Mouse (Mus musculus) gastrocnemius, adult 18-20 months (tissue): ENCODE data around the gene Prelid3b. TPM values are rescaled to one million over a fixed set of nuclear protein-coding genes. Genes with fewer than 3 reads are reported as not detected.
A peak's percentile ranks its signal among the peaks of the same experiment; 100 is the strongest.

Experiments
- DNase-seq: peaks from one replicate; pipeline ENCODE4 v3.0.0; 2021; ENCODE audit warnings: low spot score
- long read RNA-seq, 2 experiments: library from polyadenylated mRNA; stranded (forward); transcript quantifications; one replicate each; pipeline ENCODE4 v2.0.0; 2021
- total RNA-seq, 2 experiments: library from RNA; stranded (reverse); gene quantifications; 2 replicates each; pipeline ENCODE4 v1.2.3; 2021

The Prelid3b gene
- total RNA-seq, result 10 to 100 TPM; 37.8 to 47.2 TPM
- long read RNA-seq, experiment 1, transcript Prelid3b-201 (6 exons, 1,553 nt), result major isoform, 94 of 101 reads
- long read RNA-seq, experiment 1, partial matches to known transcripts, result 2 of 101 reads
- long read RNA-seq, experiment 1, other reads (novel, unspliced or antisense), result 5 of 101 reads
- long read RNA-seq, experiment 2, transcript Prelid3b-201 (6 exons, 1,553 nt), result major isoform, 60 of 67 reads
- long read RNA-seq, experiment 2, partial matches to known transcripts, result 1 of 67 reads
- long read RNA-seq, experiment 2, other reads (novel, unspliced or antisense), result 6 of 67 reads

- DNase-seq, result peak; percentile 99
Observed at GRCm38 (mm10) chr2:174472818-174473549, at the start of gene Prelid3b. Gene Prelid3b (minus strand): TSS chr2:174473081.

GRCm38 (mm10) chr2:174522134-174522533 is 49.3 kb upstream of the Prelid3b start:
- no peak for DNase-seq

- no peak for DNase-seq
Observed at GRCm38 (mm10) chr2:174517141-174518079, 44.5 kb upstream of the Prelid3b start.

- no peak for DNase-seq
Observed at GRCm38 (mm10) chr2:174514887-174515286, 42.0 kb upstream of the Prelid3b start.

- no peak for DNase-seq
Observed at GRCm38 (mm10) chr2:174513827-174514226, 40.9 kb upstream of the Prelid3b start.

GRCm38 (mm10) chr2:174509825-174510224 is 36.9 kb upstream of the Prelid3b start:
- no peak for DNase-seq

GRCm38 (mm10) chr2:174507998-174508397 is 35.1 kb upstream of the Prelid3b start:
- DNase-seq, result no peak

- DNase-seq, result no peak
Observed at GRCm38 (mm10) chr2:174502831-174503460, 30.1 kb upstream of the Prelid3b start.

- DNase-seq, result no peak
Observed at GRCm38 (mm10) chr2:174502321-174502720, 29.4 kb upstream of the Prelid3b start.

- DNase-seq, result no peak
Observed at GRCm38 (mm10) chr2:174501517-174501916, 28.6 kb upstream of the Prelid3b start.

- no peak for DNase-seq
Observed at GRCm38 (mm10) chr2:174500814-174501503, 28.1 kb upstream of the Prelid3b start.

GRCm38 (mm10) chr2:174492858-174493257 is 20.0 kb upstream of the Prelid3b start:
- no peak for DNase-seq

GRCm38 (mm10) chr2:174487005-174487404 is 14.1 kb upstream of the Prelid3b start:
- DNase-seq, result no peak

GRCm38 (mm10) chr2:174478746-174479145 is 5.9 kb upstream of the Prelid3b start:
- no peak for DNase-seq

- DNase-seq, result no peak
Observed at GRCm38 (mm10) chr2:174477543-174478319, 4.8 kb upstream of the Prelid3b start.

- no peak for DNase-seq
Observed at GRCm38 (mm10) chr2:174473550-174473927, 658 bp upstream of the Prelid3b start.

- DNase-seq, result no peak
Observed at GRCm38 (mm10) chr2:174472407-174472806, 474 bp downstream of the Prelid3b start.

- no peak for DNase-seq
Observed at GRCm38 (mm10) chr2:174470786-174471405, 2.0 kb downstream of the Prelid3b start.

- no peak for DNase-seq
Observed at GRCm38 (mm10) chr2:174470333-174470732, 2.5 kb downstream of the Prelid3b start.
